Mouse (Mus musculus): ENCODE measurements at regions not wholly inside any gene's neighbourhood (a gene's known extent, or its start where the extent isn't known, plus 50 kb on each side); places are given as distances from the start of the nearest gene placed in this dataset.
"Not testable (repeated sequence)": the region's sequence is repeated elsewhere in the genome, so short reads cannot be mapped to it uniquely, and the experiment has no call there.

- H3K27me3 ChIP-seq (replicated peaks) = no peaks in the 10 kb centered on the region
- no peaks in the 10 kb centered on the region for H3K9me3 ChIP-seq
- H3K36me3 ChIP-seq = no peaks in the 10 kb centered on the region
- H3K4me3 ChIP-seq = no peak overlapping the region
- H3K4me1 ChIP-seq = no peaks in the 10 kb centered on the region
- no peak overlapping the region for H3K9ac ChIP-seq
- no peak overlapping the region for H3K4me2 ChIP-seq (replicated peaks)
- H3K27ac ChIP-seq = no peak overlapping the region
- 78% methylated on average over 7 of the region's 7 CpGs for WGBS
- no peak for ATAC-seq (ENCODE audit: low FRiP score, low read depth)
Measured at GRCm38 (mm10) chr4:6600766-6601367, 1638.0 kb downstream of the Car8 start.

GRCm38 (mm10) chr4:6596321-6596720, 1642.5 kb downstream of the Car8 start:
- no peak for ATAC-seq (ENCODE audit: low FRiP score, low read depth)
- Histone ChIP-seq H3K4me2 (replicated peaks) (no peak overlapping the region), H3K27me3 (replicated peaks) (no peaks in the 10 kb centered on the region), H3K9me3 (no peaks in the 10 kb centered on the region), H3K27ac (no peak overlapping the region), H3K4me3 (no peak overlapping the region), H3K36me3 (no peaks in the 10 kb centered on the region), H3K4me1 (no peaks in the 10 kb centered on the region), H3K9ac (no peak overlapping the region)
- WGBS = 74% methylated on average over 1 of the region's 1 CpGs

- H3K4me2 ChIP-seq (replicated peaks); ATAC-seq (ENCODE audit: low FRiP score, low read depth); H3K27me3 ChIP-seq (replicated peaks); H3K36me3 ChIP-seq; H3K27ac ChIP-seq; H3K9me3 ChIP-seq; H3K4me1 ChIP-seq; H3K4me3 ChIP-seq; H3K9ac ChIP-seq: not testable (repeated sequence)
- WGBS = 67% methylated on average over 3 of the region's 3 CpGs
Measured at GRCm38 (mm10) chr4:6592890-6593289, 1646.0 kb downstream of the Car8 start.

GRCm38 (mm10) chr4:6561604-6562357, 1677.1 kb downstream of the Car8 start:
- H3K9me3 ChIP-seq = no peaks in the 10 kb centered on the region
- no peaks in the 10 kb centered on the region for H3K4me1 ChIP-seq
- no peak overlapping the region for H3K27ac ChIP-seq
- H3K4me2 ChIP-seq (replicated peaks) = no peak overlapping the region
- no peaks in the 10 kb centered on the region for H3K36me3 ChIP-seq
- H3K27me3 ChIP-seq (replicated peaks) = no peaks in the 10 kb centered on the region
- no peak overlapping the region for H3K9ac ChIP-seq
- H3K4me3 ChIP-seq = no peak overlapping the region
- WGBS = 34% methylated on average over 11 of the region's 11 CpGs
- ATAC-seq (ENCODE audit: low FRiP score, low read depth) = peak; percentile 77

GRCm38 (mm10) chr4:6539626-6540025, 1699.2 kb downstream of the Car8 start:
- H3K4me3 ChIP-seq = no peak overlapping the region
- no peak overlapping the region for H3K9ac ChIP-seq
- ATAC-seq (ENCODE audit: low FRiP score, low read depth) = no peak
- no peaks in the 10 kb centered on the region for H3K27me3 ChIP-seq (replicated peaks)
- H3K9me3 ChIP-seq = no peaks in the 10 kb centered on the region
- no peak overlapping the region for H3K27ac ChIP-seq
- 89% methylated on average over 5 of the region's 5 CpGs for WGBS
- H3K4me2 ChIP-seq (replicated peaks) = no peak overlapping the region
- no peaks in the 10 kb centered on the region for H3K4me1 ChIP-seq
- no peaks in the 10 kb centered on the region for H3K36me3 ChIP-seq

- no peak overlapping the region for H3K4me3 ChIP-seq
- no peak overlapping the region for H3K27ac ChIP-seq
- 88% methylated on average over 1 of the region's 1 CpGs for WGBS
- no peak for ATAC-seq (ENCODE audit: low FRiP score, low read depth)
- no peaks in the 10 kb centered on the region for H3K4me1 ChIP-seq
- no peaks in the 10 kb centered on the region for H3K27me3 ChIP-seq (replicated peaks)
- H3K36me3 ChIP-seq = no peaks in the 10 kb centered on the region
- H3K9me3 ChIP-seq = no peaks in the 10 kb centered on the region
- no peak overlapping the region for H3K4me2 ChIP-seq (replicated peaks)
- no peak overlapping the region for H3K9ac ChIP-seq
Measured at GRCm38 (mm10) chr4:6532441-6532840, 1706.4 kb downstream of the Car8 start.

GRCm38 (mm10) chr4:6517626-6518025, 1721.2 kb downstream of the Car8 start:
- Histone ChIP-seq H3K4me2 (replicated peaks) (no peak overlapping the region), H3K36me3 (no peaks in the 10 kb centered on the region), H3K4me1 (no peaks in the 10 kb centered on the region), H3K27me3 (replicated peaks) (no peaks in the 10 kb centered on the region), H3K9me3 (no peaks in the 10 kb centered on the region), H3K27ac (no peak overlapping the region), H3K9ac (no peak overlapping the region), H3K4me3 (no peak overlapping the region)
- no peak for ATAC-seq (ENCODE audit: low FRiP score, low read depth)
- WGBS = 92% methylated on average over 1 of the region's 1 CpGs

GRCm38 (mm10) chr4:6514823-6515222, 1721.7 kb upstream of the Impad1 start:
- no peaks in the 10 kb centered on the region for H3K27me3 ChIP-seq (replicated peaks)
- no peaks in the 10 kb centered on the region for H3K4me1 ChIP-seq
- H3K4me2 ChIP-seq (replicated peaks) = no peak overlapping the region
- no peaks in the 10 kb centered on the region for H3K36me3 ChIP-seq
- no peak overlapping the region for H3K27ac ChIP-seq
- H3K9ac ChIP-seq = no peak overlapping the region
- WGBS = 20% methylated on average over 6 of the region's 6 CpGs
- H3K4me3 ChIP-seq = no peak overlapping the region
- peak; percentile 46; the same call in 1 of the 2 replicates for ATAC-seq (ENCODE audit: low FRiP score, low read depth)
- no peaks in the 10 kb centered on the region for H3K9me3 ChIP-seq

GRCm38 (mm10) chr4:6513635-6514034, 1720.5 kb upstream of the Impad1 start:
- Histone ChIP-seq H3K4me3 (no peak overlapping the region), H3K27me3 (replicated peaks) (no peaks in the 10 kb centered on the region), H3K9me3 (no peaks in the 10 kb centered on the region), H3K4me1 (no peaks in the 10 kb centered on the region), H3K27ac (no peak overlapping the region), H3K9ac (no peak overlapping the region), H3K36me3 (no peaks in the 10 kb centered on the region), H3K4me2 (replicated peaks) (no peak overlapping the region)
- WGBS = 67% methylated on average over 3 of the region's 3 CpGs
- ATAC-seq (ENCODE audit: low FRiP score, low read depth) = no peak

- Histone ChIP-seq H3K36me3 (no peaks in the 10 kb centered on the region), H3K27ac (no peak overlapping the region), H3K4me3 (no peak overlapping the region), H3K4me1 (no peaks in the 10 kb centered on the region), H3K27me3 (replicated peaks) (no peaks in the 10 kb centered on the region), H3K4me2 (replicated peaks) (peak overlapping the region; percentile 39), H3K9me3 (no peaks in the 10 kb centered on the region), H3K9ac (no peak overlapping the region)
- 21% methylated on average over 12 of the region's 12 CpGs for WGBS
- peak; percentile 81 for ATAC-seq (ENCODE audit: low FRiP score, low read depth)
Measured at GRCm38 (mm10) chr4:6512749-6513364, 1719.7 kb upstream of the Impad1 start.

GRCm38 (mm10) chr4:6508091-6508490, 1714.9 kb upstream of the Impad1 start:
- no peak for ATAC-seq (ENCODE audit: low FRiP score, low read depth)
- H3K9me3 ChIP-seq = no peaks in the 10 kb centered on the region

More at GRCm38 (mm10) chr4:6508091-6508490, 1714.9 kb upstream of the Impad1 start:
- H3K4me2 ChIP-seq (replicated peaks) = no peak overlapping the region
- H3K4me3 ChIP-seq = no peak overlapping the region
- H3K27me3 ChIP-seq (replicated peaks) = no peaks in the 10 kb centered on the region
- WGBS = 89% methylated on average over 5 of the region's 5 CpGs
- H3K27ac ChIP-seq = no peak overlapping the region
- no peak overlapping the region for H3K9ac ChIP-seq
- H3K4me1 ChIP-seq = no peaks in the 10 kb centered on the region
- no peaks in the 10 kb centered on the region for H3K36me3 ChIP-seq
